In the genomic region with DNA sequence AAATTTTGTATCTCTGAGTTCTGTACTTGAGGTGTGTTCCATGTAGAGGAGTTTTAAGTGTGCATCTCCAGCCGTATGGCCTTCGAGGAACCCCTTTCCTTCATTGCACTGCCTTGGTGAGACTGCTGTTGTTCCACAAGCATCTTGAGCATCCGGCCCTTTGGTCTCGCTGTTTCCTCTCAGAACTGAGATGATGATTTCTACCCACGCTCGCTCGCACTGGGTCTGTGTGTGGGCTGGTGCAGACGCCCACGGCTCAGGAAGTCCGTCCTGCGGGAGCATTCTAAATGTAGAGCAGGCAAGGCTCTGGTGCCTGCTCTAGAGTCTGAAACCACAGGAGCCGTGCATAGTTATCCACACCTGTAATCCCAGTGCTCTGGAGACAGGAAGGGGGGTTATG, we compare ENCODE assay signal across 12 mouse cellular contexts.
DNase-seq lines count a peak whose midpoint lies in the region; ATAC-seq lines count a peak whose summit lies in the region.
"Had no signal": no experiment of that assay in that cellular context is flagged by ENCODE, and none has a peak within 500 bp of the region (broad histone marks: within the 10 kb centered on the region; RNA-seq: fewer than 3 reads in every experiment).

No protein-coding gene starts in this region.

- DNase-seq in hindbrain, embryonic 10.5 days (ENCODE audit: low spot score) = no peak
- no peak for DNase-seq in hindbrain, embryonic 14.5 days (ENCODE audit: low spot score)
- DNase-seq in CD4-positive, CD25-positive, alpha-beta regulatory T cell, adult 2 months (ENCODE audit: low read depth, low spot score) = peak; percentile 71
- peak; percentile 61 for DNase-seq in induced T-regulatory cell, adult 2 months (ENCODE audit: low read depth)
- peak; percentile 72 for DNase-seq in right cerebral cortex, postnatal 25 days
- DNase-seq in urinary bladder, postnatal 10 days (ENCODE audit: low spot score) = no peak
- DNase-seq in testis, postnatal 10 days (ENCODE audit: low spot score) = no peak
- DNase-seq in spleen, postnatal 4 days (ENCODE audit: low spot score in 2 of 2) = no peak
- DNase-seq: cerebellum, postnatal 10 days; gastrocnemius, postnatal 10 days; kidney, adult 8-10 months had no signal

- H3K9me3 ChIP-seq in hindbrain, embryonic 10.5 days = no peaks in the 10 kb centered on the region
- no peaks in the 10 kb centered on the region for H3K9me3 ChIP-seq in hindbrain, embryonic 14.5 days (ENCODE audit: control insufficient read depth, low read length)

- 87% methylated on average over 12 of the region's 12 CpGs for WGBS in hindbrain, embryonic 10.5 days
- 76% methylated on average over 12 of the region's 12 CpGs for WGBS in hindbrain, embryonic 14.5 days

- H3K27me3 ChIP-seq in hindbrain, embryonic 10.5 days (ENCODE audit: insufficient read depth, poor library complexity, severe bottlenecking) = no peaks in the 10 kb centered on the region
- H3K27me3 ChIP-seq in hindbrain, embryonic 14.5 days (ENCODE audit: control insufficient read depth, insufficient read depth, low read length) = no peaks in the 10 kb centered on the region

- no peak for ATAC-seq in hindbrain, embryonic 14.5 days (ENCODE audit: low FRiP score)

- no peak overlapping the region for H3K4me2 ChIP-seq in hindbrain, embryonic 14.5 days (replicated peaks)
- H3K4me2 ChIP-seq: liver, embryonic 11.5 days had no signal

- H3K4me3 ChIP-seq in hindbrain, embryonic 10.5 days = no peak overlapping the region
- no peak overlapping the region for H3K4me3 ChIP-seq in hindbrain, embryonic 14.5 days (replicated peaks; ENCODE audit: low read length)

- H3K27ac ChIP-seq in hindbrain, embryonic 10.5 days = peak overlapping the region; percentile 62; the same call in 1 of the 2 replicates
- H3K27ac ChIP-seq in hindbrain, embryonic 14.5 days = no peak overlapping the region

- H3K4me1 ChIP-seq in hindbrain, embryonic 10.5 days (replicated peaks) = peaks cover 29% of the 10 kb centered on the region
- no peaks in the 10 kb centered on the region for H3K4me1 ChIP-seq in hindbrain, embryonic 14.5 days (replicated peaks; ENCODE audit: control insufficient read depth, insufficient read depth, low read length)

- H3K36me3 ChIP-seq in hindbrain, embryonic 10.5 days = peaks cover 69% of the 10 kb centered on the region
- H3K36me3 ChIP-seq in hindbrain, embryonic 14.5 days (replicated peaks; ENCODE audit: control insufficient read depth, insufficient read depth) = peaks cover 57% of the 10 kb centered on the region

- no peak overlapping the region for H3K9ac ChIP-seq in hindbrain, embryonic 14.5 days

Comparison
In these comparisons a context has a peak if more than half of its experiments do, and no peak if none do; other contexts are left out.
1. DNase-seq: peak in CD4-positive, CD25-positive, alpha-beta regulatory T cell, adult 2 months (single experiment), induced T-regulatory cell, adult 2 months (single experiment) and right cerebral cortex, postnatal 25 days (single experiment); none in hindbrain, embryonic 10.5 days (single experiment), hindbrain, embryonic 14.5 days (single experiment), urinary bladder, postnatal 10 days (single experiment), testis, postnatal 10 days (single experiment) and spleen, postnatal 4 days (0 of 2).